Mouse (Mus musculus) liver, adult 2 months (tissue): ENCODE data around the gene Ttc23l.

ENCODE experiments used
- CTCF ChIP-seq: fragments of 200-500 bp; IDR thresholded peaks from 2 replicates; pipeline ENCODE4 v1.5.1; 2011; ENCODE audit warnings: low read depth, low read length, control low read depth
- POLR2A ChIP-seq: fragments of 200-500 bp; IDR thresholded peaks from 2 replicates; pipeline ENCODE4 v1.6.1; 2011; ENCODE audit warnings: low read length, control low read depth; ENCODE audit not compliant: insufficient read depth; ENCODE audit errors: extremely low read depth

DNA sequence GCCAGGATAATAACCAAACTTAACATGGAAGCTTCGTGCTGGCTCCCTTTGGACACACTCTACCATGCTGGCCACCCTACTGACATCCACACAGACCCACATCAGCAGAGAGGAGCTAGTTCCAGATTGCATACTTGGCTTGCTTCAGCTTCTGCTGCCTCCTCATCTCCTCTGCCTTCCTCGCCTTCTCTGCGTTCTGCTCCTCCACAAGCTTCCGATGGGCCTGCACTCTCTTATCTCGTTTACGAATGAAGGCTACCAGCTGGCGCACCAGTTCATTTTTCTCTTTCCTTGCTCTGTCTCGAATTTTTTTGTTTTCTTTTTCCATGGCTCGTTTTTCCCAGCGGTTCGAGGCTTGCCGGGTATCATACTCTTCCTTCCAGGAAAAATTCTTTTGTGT lies 97.5 kb downstream of the Ttc23l start:
- TF ChIP-seq CTCF (no peak), POLR2A (no peak)
